Mouse (Mus musculus) forebrain, embryonic 13.5 days (tissue): Measurements from ENCODE around the gene Acyp2. TPM values are rescaled to one million over a fixed set of nuclear protein-coding genes. Genes with fewer than 3 reads are reported as not detected.
"Not testable (repeated sequence)": the region's sequence is repeated elsewhere in the genome, so short reads cannot be mapped to it uniquely, and the experiment has no call there.

ENCODE experiments used
- ATAC-seq: fragments of 200-750 bp; cut with Nextera tagmentation; 2 replicates; pipeline ENCODE4 v1.8.0; 2017
- H3K27ac ChIP-seq: fragments of 300-500 bp; sonication (generic); 2 replicates; pipeline ENCODE4 v1.5.1; 2015; ENCODE audit warnings: inconsistent platforms, mild to moderate bottlenecking, moderate library complexity
- H3K27me3 ChIP-seq: fragments of 300-500 bp; sonication (generic); 2 replicates; pipeline ENCODE4 v1.6.1; 2015; ENCODE audit warnings: mild to moderate bottlenecking, inconsistent platforms
- H3K36me3 ChIP-seq: fragments of 300-500 bp; sonication (generic); 2 replicates; pipeline ENCODE4 v1.6.1; 2015; ENCODE audit warnings: mild to moderate bottlenecking, inconsistent platforms; ENCODE audit not compliant: poor library complexity, severe bottlenecking
- H3K4me1 ChIP-seq: fragments of 300-500 bp; sonication (generic); 2 replicates; pipeline ENCODE4 v1.6.1; 2015; ENCODE audit warnings: inconsistent platforms
- H3K4me2 ChIP-seq: fragments of 300-500 bp; sonication (generic); 2 replicates; pipeline ENCODE4 v1.6.1; 2015; ENCODE audit warnings: inconsistent platforms, mild to moderate bottlenecking, moderate library complexity
- H3K4me3 ChIP-seq: fragments of 300-500 bp; sonication (generic); 2 replicates; pipeline ENCODE4 v1.5.1; 2015; ENCODE audit warnings: mild to moderate bottlenecking, inconsistent platforms
- H3K9ac ChIP-seq: fragments of 300-500 bp; sonication (generic); 2 replicates; pipeline ENCODE4 v1.6.1; 2015; ENCODE audit warnings: mild to moderate bottlenecking, inconsistent platforms
- H3K9me3 ChIP-seq: fragments of 300-500 bp; sonication (generic); replicated peaks from 2 replicates; pipeline ENCODE4 v1.6.1; 2016; ENCODE audit warnings: inconsistent platforms
- WGBS: fragments of 180-500 bp; shearing (Covaris S2); methylation state at CpG from one replicate; pipeline ENCODE4 v1.1.7; 2015; 5-methylcytosine and 5-hydroxymethylcytosine counted together
- polyA plus RNA-seq: library from polyadenylated mRNA; unstranded; fragments of >200 nt; fragmentation: Nextera tagmentation; extraction: Ambion mirVana; gene quantifications from 2 replicates; pipeline ENCODE4 v1.2.1, GENCODE M21; 2015

Gene Acyp2
- polyA plus RNA-seq, 1 experiment from 2014 or later = 10.1 TPM

- not testable (repeated sequence) for H3K4me3 ChIP-seq, H3K9ac ChIP-seq, H3K27me3 ChIP-seq, H3K9me3 ChIP-seq, H3K4me1 ChIP-seq, H3K27ac ChIP-seq, H3K4me2 ChIP-seq, ATAC-seq, H3K36me3 ChIP-seq
- WGBS = 95% methylated on average over 1 of the region's 1 CpGs
Measured at GRCm38 (mm10) chr11:30621386-30622363, 27.7 kb downstream of the Acyp2 start.

DNA sequence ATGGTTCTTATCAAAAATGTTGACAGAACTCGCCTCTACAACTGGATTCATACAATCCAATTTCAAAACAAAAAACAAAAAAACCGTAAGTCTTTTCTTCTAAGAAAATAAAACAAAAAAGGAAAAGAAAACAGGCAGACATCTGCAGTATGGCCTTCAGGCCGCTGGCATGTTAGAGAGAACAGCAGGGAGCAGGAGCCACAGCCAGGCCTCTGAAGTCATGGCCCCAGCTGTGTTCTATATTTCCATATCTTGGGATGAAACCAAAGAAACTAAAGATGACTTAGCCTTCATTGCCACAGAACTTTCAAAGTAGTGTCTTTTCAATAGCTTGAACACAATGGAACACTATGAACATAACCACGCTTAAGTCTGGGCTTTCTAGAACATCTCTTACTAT, 31.2 kb downstream of the Acyp2 start:
- Histone ChIP-seq H3K4me1 (no peaks in the 10 kb centered on the region), H3K9me3 (no peaks in the 10 kb centered on the region), H3K36me3 (no peaks in the 10 kb centered on the region), H3K9ac (no peak overlapping the region), H3K4me2 (no peak overlapping the region), H3K4me3 (no peak overlapping the region), H3K27ac (no peak overlapping the region), H3K27me3 (no peaks in the 10 kb centered on the region)
- 63% methylated on average over 4 of the region's 4 CpGs for WGBS
- no peak for ATAC-seq

- ATAC-seq = no peak
- Histone ChIP-seq H3K36me3 (no peaks in the 10 kb centered on the region), H3K27ac (no peak overlapping the region), H3K4me2 (no peak overlapping the region), H3K4me1 (no peaks in the 10 kb centered on the region), H3K4me3 (no peak overlapping the region), H3K9ac (no peak overlapping the region), H3K27me3 (no peaks in the 10 kb centered on the region), H3K9me3 (no peaks in the 10 kb centered on the region)
- 35% methylated on average over 2 of the region's 2 CpGs for WGBS
Measured at GRCm38 (mm10) chr11:30617571-30618097, 31.8 kb downstream of the Acyp2 start.

- Histone ChIP-seq H3K4me1 (no peaks in the 10 kb centered on the region), H3K36me3 (no peaks in the 10 kb centered on the region), H3K9ac (no peak overlapping the region), H3K27me3 (no peaks in the 10 kb centered on the region), H3K4me3 (no peak overlapping the region), H3K9me3 (no peaks in the 10 kb centered on the region), H3K27ac (no peak overlapping the region), H3K4me2 (no peak overlapping the region)
- no peak for ATAC-seq
- 86% methylated on average over 1 of the region's 1 CpGs for WGBS
Measured at GRCm38 (mm10) chr11:30615977-30616376, 33.4 kb downstream of the Acyp2 start.

DNA sequence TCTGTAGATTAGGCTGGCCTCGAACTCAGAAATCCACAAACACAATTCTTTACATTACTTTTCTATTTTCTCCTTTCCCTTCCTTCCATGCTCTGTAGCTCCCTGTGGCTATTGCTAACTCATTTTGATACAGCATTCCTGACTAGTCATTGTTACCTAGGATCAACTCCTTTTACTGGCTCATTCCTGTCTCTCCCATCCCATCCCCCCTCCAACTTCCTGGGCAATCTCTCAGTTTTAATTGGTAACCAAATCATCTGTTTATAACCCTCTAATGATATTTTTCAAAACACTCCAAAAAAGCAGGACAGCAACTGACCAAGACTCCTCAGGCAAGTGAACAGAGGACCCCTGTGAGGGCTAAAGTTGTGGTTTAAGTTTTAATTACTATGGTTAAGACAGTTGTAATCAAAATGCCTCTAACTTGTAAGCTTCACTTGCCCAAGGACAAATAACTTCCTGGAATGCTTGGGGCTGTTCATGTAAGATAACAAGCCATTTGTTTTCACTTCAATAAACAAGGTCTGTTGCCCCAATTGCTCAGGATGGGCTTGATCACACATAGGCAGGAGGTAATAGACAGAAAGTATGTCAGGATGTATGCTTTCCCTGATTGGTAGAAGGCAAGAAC, 35.4 kb downstream of the Acyp2 start:
- Histone ChIP-seq H3K4me3 (no peak overlapping the region), H3K9ac (no peak overlapping the region), H3K9me3 (no peaks in the 10 kb centered on the region), H3K27ac (no peak overlapping the region), H3K4me2 (no peak overlapping the region), H3K4me1 (no peaks in the 10 kb centered on the region), H3K36me3 (no peaks in the 10 kb centered on the region), H3K27me3 (no peaks in the 10 kb centered on the region)
- 80% methylated on average over 1 of the region's 1 CpGs for WGBS
- no peak for ATAC-seq

DNA sequence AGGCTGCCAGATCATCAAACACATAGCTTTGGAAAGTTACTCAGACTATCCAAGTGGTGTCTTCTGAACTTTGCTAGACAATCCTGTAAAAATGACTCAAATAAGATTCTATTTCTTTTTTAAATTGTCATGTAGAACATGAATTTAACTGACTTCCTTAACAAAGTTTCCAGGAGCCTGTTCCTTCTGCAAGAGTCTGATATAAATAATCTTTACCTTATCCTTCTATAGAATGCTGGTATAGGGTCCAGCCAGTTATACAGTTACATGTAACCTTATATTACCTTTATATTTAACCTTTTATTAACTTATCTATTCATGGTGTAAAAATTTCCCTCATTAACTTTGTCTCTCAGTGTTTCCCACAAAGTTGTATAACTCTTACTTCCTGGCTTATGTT, 36.7 kb downstream of the Acyp2 start:
- Histone ChIP-seq H3K9ac (no peak overlapping the region), H3K4me2 (no peak overlapping the region), H3K27ac (no peak overlapping the region), H3K27me3 (no peaks in the 10 kb centered on the region), H3K9me3 (no peaks in the 10 kb centered on the region), H3K4me1 (no peaks in the 10 kb centered on the region), H3K4me3 (no peak overlapping the region), H3K36me3 (no peaks in the 10 kb centered on the region)
- ATAC-seq = no peak

- 100% methylated on average over 1 of the region's 1 CpGs for whole genome bisulfite sequencing
Measured at GRCm38 (mm10) chr11:30609247-30609646, 40.1 kb downstream of the Acyp2 start.

DNA sequence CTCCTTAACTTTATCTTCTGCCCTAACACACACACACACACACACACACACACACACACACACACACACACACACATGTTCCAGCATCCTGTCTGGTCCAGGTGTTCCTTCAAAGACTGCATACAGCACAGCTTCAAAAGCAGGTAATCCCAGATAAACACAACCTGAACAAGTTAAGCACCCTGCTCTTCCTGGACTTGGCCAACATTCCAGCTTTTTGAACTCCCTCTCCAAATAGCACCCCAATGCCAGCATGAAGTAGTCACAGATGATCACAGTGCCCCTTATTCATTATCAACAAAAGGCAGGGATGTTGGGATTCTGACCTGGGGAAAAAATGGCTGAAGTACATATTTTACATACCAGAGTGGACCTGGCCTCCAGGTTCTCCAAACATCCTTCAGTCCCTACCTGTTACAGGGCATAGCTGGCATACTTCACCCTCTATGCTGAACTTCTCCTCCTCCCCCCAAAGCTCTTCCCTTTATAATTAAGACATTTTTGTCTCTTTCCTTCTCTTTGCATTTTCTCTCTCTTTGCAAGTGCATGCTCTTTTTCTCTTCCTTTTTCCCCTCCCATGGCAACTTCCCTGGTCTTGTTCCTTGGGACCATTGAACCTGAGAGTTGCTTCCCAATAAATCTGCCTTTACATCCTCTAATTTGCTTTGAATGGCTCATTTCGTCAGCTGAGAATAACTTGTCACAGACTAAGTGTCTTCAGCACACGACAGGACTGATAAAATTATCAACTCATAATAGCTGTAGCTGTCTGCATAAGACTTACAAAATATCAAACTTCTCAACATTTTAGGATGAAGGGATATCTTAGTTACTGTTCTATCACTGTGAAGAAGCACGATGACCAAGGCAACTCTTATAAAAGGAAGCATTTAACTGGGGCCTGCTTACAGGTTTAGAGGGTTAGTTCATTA, 41.5 kb downstream of the Acyp2 start:
- Histone ChIP-seq H3K9me3 (no peaks in the 10 kb centered on the region), H3K27ac (no peak overlapping the region), H3K4me2 (no peak overlapping the region), H3K27me3 (no peaks in the 10 kb centered on the region), H3K4me1 (no peaks in the 10 kb centered on the region), H3K9ac (no peak overlapping the region), H3K4me3 (no peak overlapping the region), H3K36me3 (no peaks in the 10 kb centered on the region)
- no peak for ATAC-seq
- 83% methylated on average over 3 of the region's 3 CpGs for WGBS

More at GRCm38 (mm10) chr11:30609247-30609646, 40.1 kb downstream of the Acyp2 start:
- H3K27me3 ChIP-seq = no peaks in the 10 kb centered on the region
- H3K4me2 ChIP-seq = no peak overlapping the region
- H3K9ac ChIP-seq = no peak overlapping the region
- H3K4me3 ChIP-seq = no peak overlapping the region
- H3K4me1 ChIP-seq = no peaks in the 10 kb centered on the region
- no peaks in the 10 kb centered on the region for H3K9me3 ChIP-seq
- ATAC-seq = no peak
- no peaks in the 10 kb centered on the region for H3K36me3 ChIP-seq
- no peak overlapping the region for H3K27ac ChIP-seq

DNA sequence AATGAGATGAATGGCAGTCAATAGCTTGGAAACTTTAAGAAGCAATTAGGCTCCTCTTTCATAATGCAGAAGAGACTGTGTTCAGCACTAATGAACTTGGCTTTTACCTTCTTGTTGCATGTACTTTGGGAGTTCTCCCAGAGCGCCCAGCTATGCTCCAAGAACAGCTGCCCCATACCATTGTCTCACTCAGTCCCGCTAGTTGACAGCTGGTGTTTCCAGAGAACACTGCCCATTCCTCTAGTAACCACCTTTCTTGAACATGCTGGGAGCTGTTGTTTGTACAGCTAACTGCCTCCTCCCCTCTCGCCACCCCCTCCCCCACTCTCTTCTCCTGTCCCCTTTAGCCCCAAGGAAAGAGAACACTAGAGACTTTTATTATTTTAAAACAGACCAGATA, 52.1 kb downstream of the Acyp2 start:
- Histone ChIP-seq H3K27ac (no peak overlapping the region), H3K27me3 (no peaks in the 10 kb centered on the region), H3K4me3 (no peak overlapping the region), H3K9ac (no peak overlapping the region), H3K9me3 (no peaks in the 10 kb centered on the region), H3K4me1 (no peaks in the 10 kb centered on the region), H3K36me3 (no peaks in the 10 kb centered on the region), H3K4me2 (no peak overlapping the region)
- 64% methylated on average over 3 of the region's 3 CpGs for WGBS
- ATAC-seq = no peak

DNA sequence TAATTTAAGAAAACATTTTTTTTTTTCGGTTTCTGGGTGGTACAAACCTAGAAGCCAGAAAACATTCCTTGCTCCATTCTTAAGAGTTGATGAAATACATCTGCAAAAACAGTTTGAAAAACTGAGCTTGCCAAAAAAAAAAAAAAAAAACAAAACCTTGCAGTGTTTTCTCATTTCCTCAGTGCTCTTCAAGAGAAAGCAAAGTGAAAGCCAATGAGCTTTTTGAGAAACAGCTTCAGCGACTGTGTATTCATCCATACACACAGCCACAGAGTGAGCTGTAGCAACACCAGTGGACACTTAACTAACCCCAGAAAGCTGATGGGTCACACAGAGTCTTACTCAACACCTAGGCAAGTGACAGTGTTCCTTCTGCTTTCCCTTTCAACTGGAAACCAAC, 69.4 kb downstream of the Acyp2 start:
- Histone ChIP-seq H3K4me1 (no peaks in the 10 kb centered on the region), H3K9ac (no peak overlapping the region), H3K4me3 (no peak overlapping the region), H3K4me2 (no peak overlapping the region), H3K27me3 (no peaks in the 10 kb centered on the region), H3K9me3 (peaks cover 8% of the 10 kb centered on the region; the same call in 1 of the 2 replicates), H3K27ac (no peak overlapping the region), H3K36me3 (no peaks in the 10 kb centered on the region)
- no peak for ATAC-seq
- 84% methylated on average over 2 of the region's 2 CpGs for WGBS

GRCm38 (mm10) chr11:30578931-30579330, 70.5 kb downstream of the Acyp2 start:
- ATAC-seq = no peak
- Histone ChIP-seq H3K4me3 (no peak overlapping the region), H3K27me3 (no peaks in the 10 kb centered on the region), H3K9ac (no peak overlapping the region), H3K27ac (no peak overlapping the region), H3K9me3 (peaks cover 8% of the 10 kb centered on the region; the same call in 1 of the 2 replicates), H3K36me3 (no peaks in the 10 kb centered on the region), H3K4me1 (no peaks in the 10 kb centered on the region), H3K4me2 (no peak overlapping the region)
- 82% methylated on average over 2 of the region's 2 CpGs for WGBS
